Mouse (Mus musculus) C2C12 (cell line): ENCODE measurements around the gene Gm19935.

ENCODE experiments used
- MYOD1 ChIP-seq: IDR thresholded peaks from one replicate; pipeline ENCODE4 v1.6.1; 2011; ENCODE audit warnings: low read depth; ENCODE audit not compliant: control insufficient read depth, insufficient read length
- MYOG ChIP-seq: IDR thresholded peaks from one replicate; pipeline ENCODE4 v1.6.1; 2011; ENCODE audit not compliant: control insufficient read depth, insufficient read length; ENCODE audit errors: extremely low read depth
- USF1 ChIP-seq: IDR thresholded peaks from one replicate; pipeline ENCODE4 v1.6.1; 2011; ENCODE audit warnings: low read depth, mild to moderate bottlenecking, control low read depth, moderate library complexity

- TF ChIP-seq MYOD1 (no peak), MYOG (no peak), USF1 (no peak)
Measured at GRCm38 (mm10) chr8:90819561-90820320, 2.5 kb upstream of the Gm19935 start.
